Mouse (Mus musculus) liver, postnatal 0 days (tissue): ENCODE results near the gene Echdc2.

Experiments used
- CTCF ChIP-seq: sonication (generic); IDR thresholded peaks from 2 replicates; pipeline ENCODE4 v1.5.1; 2016; ENCODE audit warnings: antibody characterized with exemption, low read depth
- EP300 ChIP-seq: IDR thresholded peaks from 2 replicates; pipeline ENCODE4 v1.6.1; 2016; ENCODE audit warnings: antibody characterized with exemption, low read depth, mild to moderate bottlenecking

GRCm38 (mm10) chr4:108168056-108168455 is 2.8 kb downstream of the Echdc2 start:
- TF ChIP-seq CTCF (no peak), EP300 (no peak)
